ENCODE assay signal across 19 mouse cellular contexts in the genomic region with DNA sequence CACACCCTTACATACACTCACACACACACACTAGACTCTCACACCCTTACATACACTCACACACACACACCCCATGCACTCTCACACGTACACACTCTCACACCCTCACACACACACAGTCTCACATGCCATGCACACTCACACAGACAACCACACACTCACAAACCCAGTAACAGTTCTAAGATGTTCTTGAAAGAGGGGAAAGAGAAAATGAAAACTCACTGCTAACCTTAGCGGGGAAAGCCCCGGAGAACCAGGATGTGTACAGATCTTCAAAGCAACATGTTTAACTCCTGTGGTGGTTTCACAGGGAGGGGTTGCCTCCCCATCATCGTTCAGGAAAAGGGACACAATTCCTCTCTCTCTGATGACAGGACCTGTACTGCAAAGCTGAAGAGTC.
A peak's percentile ranks its signal among the peaks of the same experiment; 100 is the strongest.
DNase-seq lines count a peak whose midpoint lies in the region; ATAC-seq and TF ChIP-seq lines count a peak whose summit lies in the region.
"Had no signal": no experiment of that assay in that cellular context is flagged by ENCODE, and none has a peak within 500 bp of the region (broad histone marks: within the 10 kb centered on the region; RNA-seq: fewer than 3 reads in every experiment).

No protein-coding gene starts in this region.

- peak; percentile 83 for ATAC-seq in CD4-positive, CD25-positive, alpha-beta regulatory T cell, adult 4 months
- ATAC-seq: forebrain, embryonic 16.5 days; intestine, postnatal 0 days; midbrain, embryonic 13.5 days had no signal

- no peaks in the 10 kb centered on the region for H3K27me3 ChIP-seq in spleen, adult 2 months (ENCODE audit: control insufficient read depth, insufficient read depth, low read length)
- H3K27me3 ChIP-seq: embryonic facial prominence, embryonic 13.5 days; hindbrain, embryonic 13.5 days; kidney, embryonic 15.5 days; limb, embryonic 13.5 days; midbrain, embryonic 13.5 days had no signal

- 50% methylated on average over 4 of the region's 4 CpGs for WGBS in spleen, adult 2 months

- peaks cover 37% of the 10 kb centered on the region for H3K4me1 ChIP-seq in spleen, adult 2 months (ENCODE audit: control insufficient read depth, insufficient read depth, insufficient read length)
- H3K4me1 ChIP-seq: embryonic facial prominence, embryonic 13.5 days; kidney, embryonic 15.5 days; limb, embryonic 13.5 days; midbrain, embryonic 13.5 days had no signal

- peak in 1 of 2 experiments; percentile 41 for DNase-seq in spleen, adult 2 months (ENCODE audit: low read depth in 1 of 2, low spot score in 2 of 2)
- no peak for DNase-seq in spleen, postnatal 14 days (ENCODE audit: low spot score in 2 of 2)
- peak; percentile 91 for DNase-seq in induced T-regulatory cell, adult 2 months (ENCODE audit: low read depth)
- peak; percentile 58 for DNase-seq in thymus, postnatal 25 days
- DNase-seq in layer of hippocampus, postnatal 36 days = no peak
- DNase-seq in right cerebral cortex, adult 18-20 months = no peak
- DNase-seq: adrenal gland, postnatal 25 days; cerebellum, adult 11 months; cerebellum, postnatal 14 days had no signal

- no peak for TF ChIP-seq CTCF in spleen, adult 2 months (IDR thresholded peaks at IDR 0.05; ENCODE audit: extremely low read depth, insufficient read depth, insufficient read length, insufficient replicate concordance)

- H3K4me3 ChIP-seq in spleen, adult 2 months (ENCODE audit: extremely low read depth, insufficient read depth, insufficient read length) = no peak overlapping the region
- H3K4me3 ChIP-seq: embryonic facial prominence, embryonic 13.5 days; heart, embryonic 10.5 days; hindbrain, embryonic 13.5 days; kidney, embryonic 15.5 days; limb, embryonic 13.5 days; midbrain, embryonic 13.5 days had no signal

- H3K36me3 ChIP-seq in spleen, adult 2 months (ENCODE audit: control insufficient read depth, insufficient read depth, low read length) = no peaks in the 10 kb centered on the region
- H3K36me3 ChIP-seq: embryonic facial prominence, embryonic 13.5 days; heart, embryonic 10.5 days; hindbrain, embryonic 13.5 days; kidney, embryonic 15.5 days; limb, embryonic 13.5 days; midbrain, embryonic 13.5 days had no signal

- H3K27ac ChIP-seq in spleen, adult 2 months (ENCODE audit: insufficient read depth, low read length) = peak overlapping the region; percentile 81
- H3K27ac ChIP-seq: embryonic facial prominence, embryonic 13.5 days; heart, embryonic 10.5 days; hindbrain, embryonic 13.5 days; kidney, embryonic 15.5 days; limb, embryonic 13.5 days; liver, embryonic 14.5 days; midbrain, embryonic 13.5 days had no signal

- TF ChIP-seq POLR2A in spleen, adult 2 months (IDR thresholded peaks at IDR 0.05; ENCODE audit: low read depth, low read length) = no peak

Comparison
In these comparisons a context has a peak if more than half of its experiments do, and no peak if none do; other contexts are left out.
1. DNase-seq: peak in induced T-regulatory cell, adult 2 months (single experiment) and thymus, postnatal 25 days (single experiment); none in spleen, postnatal 14 days (0 of 2), layer of hippocampus, postnatal 36 days (0 of 2) and right cerebral cortex, adult 18-20 months (single experiment).